Mouse (Mus musculus) liver, embryonic 14.5 days (tissue): Measurements from ENCODE around the gene Gm7247. TPM values are rescaled to one million over a fixed set of nuclear protein-coding genes. Genes with fewer than 3 reads are reported as not detected.

Experiments used
- ATAC-seq: fragments of 200-750 bp; cut with Nextera tagmentation; 2 replicates; pipeline ENCODE4 v1.8.0; 2017; ENCODE audit warnings: moderate number of reproducible peaks, mild to moderate bottlenecking, moderate library complexity; ENCODE audit not compliant: insufficient read depth
- DNase-seq, 3 experiments: peaks; one replicate each; pipeline ENCODE4 v3.0.0-alpha.2; 2012 to 2013; ENCODE audit warnings: low read depth in 3 of 3, low spot score in 3 of 3
- H3K27ac ChIP-seq: fragments of 300-500 bp; sonication (generic); 2 replicates; pipeline ENCODE4 v1.5.1; 2014; ENCODE audit warnings: moderate library complexity, mild to moderate bottlenecking, control low read depth, inconsistent platforms
- H3K27me3 ChIP-seq: fragments of 300-500 bp; sonication (generic); 2 replicates; pipeline ENCODE4 v1.6.1; 2014; ENCODE audit warnings: mild to moderate bottlenecking, low read length, moderate library complexity; ENCODE audit not compliant: control insufficient read depth, insufficient read depth
- H3K36me3 ChIP-seq: fragments of 300-500 bp; sonication (generic); replicated peaks from 2 replicates; pipeline ENCODE4 v1.6.1; 2014; ENCODE audit warnings: low read depth; ENCODE audit not compliant: control insufficient read depth, insufficient read depth
- H3K4me1 ChIP-seq, 2 experiments: fragments of 200-500 bp in 1 of 2; fragments of 300-500 bp in 1 of 2; sonication (generic) in 1 of 2; replicated peaks; 2 replicates each; pipeline ENCODE4 v1.6.1; 2012 to 2014; ENCODE audit warnings: antibody characterized with exemption in 1 of 2, inconsistent platforms in 1 of 2, low read length in 1 of 2; ENCODE audit not compliant: control insufficient read depth in 2 of 2, insufficient read depth in 2 of 2
- H3K4me2 ChIP-seq: fragments of 300-500 bp; sonication (generic); 2 replicates; pipeline ENCODE4 v1.6.1; 2014; ENCODE audit warnings: low read depth, mild to moderate bottlenecking, control low read depth, moderate library complexity
- H3K4me3 ChIP-seq, 2 experiments: fragments of 200-500 bp in 1 of 2; fragments of 300-500 bp in 1 of 2; sonication (generic) in 1 of 2; 2 replicates each; pipeline ENCODE4 v1.5.1; 2012 to 2014; ENCODE audit warnings: low read depth in 2 of 2, low read length in 2 of 2, mild to moderate bottlenecking in 2 of 2, control low read depth in 1 of 2, inconsistent platforms in 1 of 2, moderate library complexity in 1 of 2; ENCODE audit not compliant: insufficient read depth in 1 of 2
- H3K9ac ChIP-seq: fragments of 300-500 bp; sonication (generic); replicated peaks from 2 replicates; pipeline ENCODE4 v1.6.1; 2014; ENCODE audit warnings: mild to moderate bottlenecking, control low read depth, moderate library complexity
- H3K9me3 ChIP-seq: fragments of 300-500 bp; sonication (generic); 2 replicates; pipeline ENCODE4 v1.6.1; 2016; ENCODE audit warnings: low read length, mixed read lengths; ENCODE audit not compliant: control insufficient read depth
- CTCF ChIP-seq: IDR thresholded peaks from 2 replicates; pipeline ENCODE4 v1.5.1; 2016; ENCODE audit warnings: antibody characterized with exemption, low read depth, control low read depth
- EP300 ChIP-seq: IDR thresholded peaks from 2 replicates; pipeline ENCODE4 v1.6.1; 2016; ENCODE audit warnings: antibody characterized with exemption, low read depth
- WGBS: fragments of 180-500 bp; shearing (Covaris S2); extraction: QIAGEN DNeasy Blood & Tissue Kit; methylation state at CpG from one replicate; pipeline ENCODE4 v1.1.7; 2014; ENCODE audit not compliant: insufficient replicate concordance; 5-methylcytosine and 5-hydroxymethylcytosine counted together
- polyA plus RNA-seq, 2 experiments: library from polyadenylated mRNA; depleted of rRNA in 1 of 2; stranded (reverse) in 1 of 2; unstranded in 1 of 2; fragments of >200 nt; fragmentation: Nextera tagmentation in 1 of 2; extraction: Ambion mirVana in 1 of 2; gene quantifications; 2 replicates each; pipeline versions ENCODE4 v1.2.1 to v1.2.3; 2012 to 2014

The Gm7247 gene
- polyA plus RNA-seq, 2 experiments = not detected

GRCm38 (mm10) chr14:51496955-51497354, 135.4 kb downstream of the Gm7247 start:
- no peak for ATAC-seq
- DNase-seq = no peak
- no peak overlapping the region for H3K27ac ChIP-seq
- no peak overlapping the region for H3K9ac ChIP-seq
- H3K4me2 ChIP-seq = no peak overlapping the region
- H3K27me3 ChIP-seq = no peaks in the 10 kb centered on the region
- H3K9me3 ChIP-seq = no peaks in the 10 kb centered on the region
- H3K36me3 ChIP-seq = no peaks in the 10 kb centered on the region
- no peak overlapping the region for H3K4me3 ChIP-seq
- TF ChIP-seq CTCF (no peak), EP300 (no peak)
- WGBS = 57% methylated on average over 1 of the region's 1 CpGs
- H3K4me1 ChIP-seq = no peaks in the 10 kb centered on the region

GRCm38 (mm10) chr14:51497958-51498357, 136.4 kb downstream of the Gm7247 start:
- no peak for ATAC-seq

GRCm38 (mm10) chr14:51499707-51500275, 138.2 kb downstream of the Gm7247 start:
- Histone ChIP-seq H3K9me3 (no peaks in the 10 kb centered on the region), H3K9ac (no peak overlapping the region), H3K27me3 (no peaks in the 10 kb centered on the region), H3K4me3 (no peak overlapping the region), H3K4me1 (no peaks in the 10 kb centered on the region), H3K27ac (no peak overlapping the region), H3K4me2 (no peak overlapping the region), H3K36me3 (no peaks in the 10 kb centered on the region)
- DNase-seq (no peak), ATAC-seq (no peak)
- 50% methylated on average over 2 of the region's 2 CpGs for WGBS
- TF ChIP-seq CTCF = no peak
- TF ChIP-seq EP300 = no peak

More at GRCm38 (mm10) chr14:51497958-51498357, 136.4 kb downstream of the Gm7247 start:
- WGBS = 55% methylated on average over 2 of the region's 2 CpGs
- H3K9me3 ChIP-seq = no peaks in the 10 kb centered on the region
- no peak overlapping the region for H3K4me2 ChIP-seq
- H3K9ac ChIP-seq = no peak overlapping the region
- no peak for TF ChIP-seq EP300
- no peak for TF ChIP-seq CTCF
- no peaks in the 10 kb centered on the region for H3K36me3 ChIP-seq
- no peak for DNase-seq
- H3K4me1 ChIP-seq = no peaks in the 10 kb centered on the region
- no peaks in the 10 kb centered on the region for H3K27me3 ChIP-seq
- H3K4me3 ChIP-seq = no peak overlapping the region
- no peak overlapping the region for H3K27ac ChIP-seq

GRCm38 (mm10) chr14:51500461-51500860, 138.9 kb downstream of the Gm7247 start:
- no peak overlapping the region for H3K4me2 ChIP-seq
- no peaks in the 10 kb centered on the region for H3K36me3 ChIP-seq
- no peak overlapping the region for H3K27ac ChIP-seq
- H3K4me1 ChIP-seq = no peaks in the 10 kb centered on the region
- H3K27me3 ChIP-seq = no peaks in the 10 kb centered on the region
- no peak for TF ChIP-seq CTCF
- TF ChIP-seq EP300 = no peak
- ATAC-seq (no peak), DNase-seq (no peak)
- no peaks in the 10 kb centered on the region for H3K9me3 ChIP-seq
- H3K4me3 ChIP-seq = no peak overlapping the region
- no peak overlapping the region for H3K9ac ChIP-seq
- WGBS = 54% methylated on average over 4 of the region's 4 CpGs

GRCm38 (mm10) chr14:51507416-51507815, 145.9 kb downstream of the Gm7247 start:
- 77% methylated on average over 8 of the region's 8 CpGs for WGBS
- H3K36me3 ChIP-seq = no peaks in the 10 kb centered on the region
- no peaks in the 10 kb centered on the region for H3K9me3 ChIP-seq
- H3K4me3 ChIP-seq = no peak overlapping the region
- no peak overlapping the region for H3K27ac ChIP-seq
- DNase-seq (no peak), ATAC-seq (no peak)
- H3K27me3 ChIP-seq = no peaks in the 10 kb centered on the region
- H3K4me1 ChIP-seq = no peaks in the 10 kb centered on the region
- no peak overlapping the region for H3K9ac ChIP-seq
- no peak overlapping the region for H3K4me2 ChIP-seq
- TF ChIP-seq EP300 (no peak), CTCF (no peak)
